8 mouse cellular contexts compared by ENCODE assay signal in the genomic region with DNA sequence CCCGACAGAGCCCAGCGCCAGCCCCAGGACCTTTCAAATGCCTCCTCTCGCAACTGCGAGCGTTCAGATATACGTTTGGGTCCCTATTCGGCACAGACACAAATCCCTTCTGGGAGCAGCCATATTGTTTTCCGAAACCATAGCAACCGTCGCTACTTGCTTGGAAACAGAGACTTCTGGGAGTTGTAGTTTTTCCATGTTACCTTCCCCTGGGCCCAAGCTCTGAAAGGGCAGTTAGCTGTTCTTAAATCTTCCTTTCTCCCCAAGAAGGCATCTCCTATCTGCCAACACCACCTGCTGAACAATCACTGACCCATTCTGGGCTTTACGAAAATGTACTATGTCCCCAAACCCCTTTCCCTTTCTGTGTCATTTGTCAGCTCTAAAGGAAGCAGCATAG. TPM values are rescaled to one million over a fixed set of nuclear protein-coding genes. Genes with fewer than 3 reads are reported as not detected.
A peak's percentile ranks its signal among the peaks of the same experiment; 100 is the strongest.
DNase-seq lines count a peak whose midpoint lies in the region; ATAC-seq and TF ChIP-seq lines count a peak whose summit lies in the region.

No protein-coding gene starts in this region.

- peak overlapping the region; percentile 86 for H3K4me2 ChIP-seq in kidney, embryonic 14.5 days (replicated peaks; ENCODE audit: low read depth, low read length)
- peak overlapping the region; percentile 93 for H3K4me2 ChIP-seq in myocyte (ENCODE audit: low read depth)

- H3K36me3 ChIP-seq in C2C12 (ENCODE audit: control insufficient read depth, insufficient read depth) (peaks cover 13% of the 10 kb centered on the region), myocyte (ENCODE audit: control insufficient read depth, insufficient read depth) (no peaks in the 10 kb centered on the region)
- H3K36me3 ChIP-seq in kidney, embryonic 14.5 days (ENCODE audit: control insufficient read depth, insufficient read depth, low read length): peaks cover 12% of the 10 kb centered on the region; the same call in 1 of the 2 replicates
- no peaks in the 10 kb centered on the region for H3K36me3 ChIP-seq in liver, adult 2 months (ENCODE audit: control insufficient read depth, insufficient read depth, low read length)
- H3K36me3 ChIP-seq in testis, adult 2 months (ENCODE audit: control insufficient read depth, insufficient read depth, low read length): 0 out of 2 replicates have a peak, but pooled peaks cover 2% of the 10 kb centered on the region

- H3ac ChIP-seq in C2C12 (ENCODE audit: control insufficient read depth, insufficient read length, low read depth): peak overlapping the region; percentile 19
- H3ac ChIP-seq in myocyte (ENCODE audit: control insufficient read depth, insufficient read length): no peak overlapping the region

- H3K4me3 ChIP-seq in C2C12 (ENCODE audit: insufficient read depth, poor library complexity, severe bottlenecking) (peak overlapping the region; percentile 8), myocyte (peak overlapping the region; percentile 4)
- peak overlapping the region; percentile 37 for H3K4me3 ChIP-seq in kidney, embryonic 14.5 days (ENCODE audit: low read length)
- H3K4me3 ChIP-seq in liver, adult 2 months (ENCODE audit: insufficient read depth, low read depth, low read length): peak overlapping the region; percentile 69
- peak overlapping the region; percentile 97 for H3K4me3 ChIP-seq in testis, adult 2 months (ENCODE audit: control insufficient read depth, low read depth, low read length)

- H3K4me1 ChIP-seq in kidney, embryonic 14.5 days (ENCODE audit: control insufficient read depth, insufficient read depth, low read length): peaks cover 46% of the 10 kb centered on the region
- H3K4me1 ChIP-seq in liver, adult 2 months (ENCODE audit: control insufficient read depth, insufficient read depth, low read length): peaks cover 24% of the 10 kb centered on the region
- peaks cover 24% of the 10 kb centered on the region for H3K4me1 ChIP-seq in testis, adult 2 months (ENCODE audit: control insufficient read depth, insufficient read depth, low read length)

- H3K27ac ChIP-seq in kidney, embryonic 14.5 days (ENCODE audit: low read depth, low read length): no peak overlapping the region
- no peak overlapping the region for H3K27ac ChIP-seq in liver, adult 2 months (replicated peaks; ENCODE audit: insufficient read depth, low read depth, low read length)
- H3K27ac ChIP-seq in testis, adult 2 months (ENCODE audit: control insufficient read depth, insufficient read depth, low read depth, low read length): peak overlapping the region; percentile 84; the same call in 1 of the 2 replicates

- 7% methylated on average over 11 of the region's 11 CpGs for WGBS in kidney, embryonic 14.5 days
- 5% methylated on average over 11 of the region's 11 CpGs for WGBS in liver, adult 2 months

- H3K79me2 ChIP-seq in C2C12 (ENCODE audit: control insufficient read depth, insufficient read depth): peaks cover 40% of the 10 kb centered on the region
- H3K79me2 ChIP-seq in liver, adult 2 months (ENCODE audit: control insufficient read depth, insufficient read depth, low read length): peaks cover 18% of the 10 kb centered on the region
- peaks cover 31% of the 10 kb centered on the region for H3K79me2 ChIP-seq in myocyte (ENCODE audit: control insufficient read depth, insufficient read depth)

- H3K79me3 ChIP-seq in C2C12 (ENCODE audit: low read depth): peaks cover 33% of the 10 kb centered on the region

- peak; percentile 86 for DNase-seq in adipocyte (ENCODE audit: low spot score)
- DNase-seq in embryo, embryonic 9.5 days (ENCODE audit: extremely low spot score): peak; percentile 75
- peak; percentile 75 to 79 for DNase-seq in heart, adult 9 months (ENCODE audit: low spot score in 2 of 2)
- peak; percentile 82 for DNase-seq in liver, adult 2 months (ENCODE audit: extremely low read depth, low read depth, low spot score)

- no peaks in the 10 kb centered on the region for H3K27me3 ChIP-seq in C2C12 (ENCODE audit: control insufficient read depth, insufficient read depth, insufficient read length)
- peaks cover 39% of the 10 kb centered on the region for H3K27me3 ChIP-seq in kidney, embryonic 14.5 days (ENCODE audit: control insufficient read depth, insufficient read depth, low read length)
- H3K27me3 ChIP-seq in liver, adult 2 months (ENCODE audit: control insufficient read depth, insufficient read depth, low read length): no peaks in the 10 kb centered on the region
- H3K27me3 ChIP-seq in myocyte (ENCODE audit: control insufficient read depth, insufficient read depth, insufficient read length): no peaks in the 10 kb centered on the region
- H3K27me3 ChIP-seq in testis, adult 2 months (ENCODE audit: control insufficient read depth, insufficient read depth, low read length): no peaks in the 10 kb centered on the region

- no peak for TF ChIP-seq CTCF in C2C12 (IDR thresholded peaks at IDR 0.05; ENCODE audit: control insufficient read depth, insufficient read depth, insufficient read length)
- no peak for TF ChIP-seq CTCF in liver, adult 2 months (IDR thresholded peaks at IDR 0.05; ENCODE audit: low read depth, low read length)
- TF ChIP-seq CTCF in testis, adult 2 months (IDR thresholded peaks at IDR 0.05; ENCODE audit: control insufficient read depth, insufficient read depth, insufficient replicate concordance, low read depth, low read length): no peak

- ATAC-seq in kidney, embryonic 14.5 days (ENCODE audit: low FRiP score, low TSS enrichment): peak; percentile 11; the same call in 1 of the 2 replicates

- peak overlapping the region; percentile 37; the same call in 1 of the 2 replicates for H3K9ac ChIP-seq in kidney, embryonic 14.5 days (ENCODE audit: low read depth, low read length)
- H3K9ac ChIP-seq in liver, adult 2 months (ENCODE audit: low read depth, low read length): peak overlapping the region; percentile 63

- no peaks in the 10 kb centered on the region for H3K9me3 ChIP-seq in kidney, embryonic 14.5 days (ENCODE audit: control insufficient read depth, low read length)

- TF ChIP-seq POLR2A in liver, adult 2 months (IDR thresholded peaks at IDR 0.05; ENCODE audit: extremely low read depth, insufficient read depth, low read length): no peak
- TF ChIP-seq POLR2A in myocyte (IDR thresholded peaks at IDR 0.05; ENCODE audit: insufficient read length, low read depth): peak; percentile 7
- no peak for TF ChIP-seq POLR2A in testis, adult 2 months (IDR thresholded peaks at IDR 0.05; ENCODE audit: control insufficient read depth, low read depth, low read length)

TF ChIP-seq in C2C12, 6 proteins besides CTCF, POLR2A, EP300 and RAD21:
- TF ChIP-seq MAX (IDR thresholded peaks at IDR 0.05): no peak
- TF ChIP-seq CEBPB (IDR thresholded peaks at IDR 0.05; ENCODE audit: low read depth): no peak
- TF ChIP-seq MYOG (IDR thresholded peaks at IDR 0.05; ENCODE audit: control insufficient read depth, extremely low read depth, insufficient read length): no peak
- no peak for TF ChIP-seq FOSL1 (IDR thresholded peaks at IDR 0.05; ENCODE audit: insufficient read depth, low read length, poor library complexity, severe bottlenecking)
- TF ChIP-seq MYOD1 (IDR thresholded peaks at IDR 0.05; ENCODE audit: control insufficient read depth, insufficient read length, low read depth): no peak
- no peak for TF ChIP-seq USF1 (IDR thresholded peaks at IDR 0.05; ENCODE audit: low read depth)
TF ChIP-seq in C2C12: peak in this region for 0.

TF ChIP-seq in myocyte, 11 proteins besides CTCF, POLR2A, EP300 and RAD21 (continues in another document):
- TF ChIP-seq SRF (IDR thresholded peaks at IDR 0.05; ENCODE audit: control insufficient read depth, insufficient read length, low read depth): no peak
- TF ChIP-seq TCF12 (IDR thresholded peaks at IDR 0.05; ENCODE audit: insufficient read depth, poor library complexity, severe bottlenecking): no peak
- no peak for TF ChIP-seq POLR2AphosphoS2 (IDR thresholded peaks at IDR 0.05; ENCODE audit: insufficient read length, low read depth)
- no peak for TF ChIP-seq TCF3 (IDR thresholded peaks at IDR 0.05; ENCODE audit: insufficient read length, low read depth)
- no peak for TF ChIP-seq USF1 (IDR thresholded peaks at IDR 0.05; ENCODE audit: low read depth)
- no peak for TF ChIP-seq E2F4 (IDR thresholded peaks at IDR 0.05; ENCODE audit: insufficient read depth)
- no peak for TF ChIP-seq MYOG (IDR thresholded peaks at IDR 0.05; ENCODE audit: control insufficient read depth in 1 of 3, insufficient read depth in 1 of 3, insufficient read length in 2 of 3, low read depth in 2 of 3)

RNA-seq across cellular contexts. Expression of a gene that starts 5.2 kb away (rescaled TPM):
- polyA plus RNA-seq in C2C12 (2012; fragmentation: generic; extraction: Trizol) (168 TPM), myocyte (2012; fragmentation: generic; extraction: Trizol) (130 TPM)
- polyA plus RNA-seq in kidney, embryonic 14.5 days (2014; fragmentation: Nextera tagmentation; extraction: Ambion mirVana): 6.9 and 8.0 TPM in 2 replicates
- 27.3 and 27.5 TPM in 2 replicates for total RNA-seq in liver, adult 2 months (2014; rRNA removed)
- 35.2 and 40.5 TPM in 2 replicates for polyA plus RNA-seq in liver, adult 2 months (2012; rRNA removed)
- polyA plus RNA-seq in testis, adult 2 months (2012; rRNA removed): 7.6 and 7.9 TPM in 2 replicates

RNA-seq across cellular contexts. Expression of a gene that starts 12.0 kb away (rescaled TPM):
- polyA plus RNA-seq in C2C12 (2012; fragmentation: generic; extraction: Trizol) (73.8 TPM), myocyte (2012; fragmentation: generic; extraction: Trizol) (58.4 TPM)
- 41.5 and 55.7 TPM in 2 replicates for polyA plus RNA-seq in kidney, embryonic 14.5 days (2014; fragmentation: Nextera tagmentation; extraction: Ambion mirVana)
- total RNA-seq in liver, adult 2 months (2014; rRNA removed): 0.94 and 1.0 TPM in 2 replicates
- 1.1 and 1.5 TPM in 2 replicates for polyA plus RNA-seq in liver, adult 2 months (2012; rRNA removed)
- polyA plus RNA-seq in testis, adult 2 months (2012; rRNA removed): 2.9 and 3.1 TPM in 2 replicates

RNA-seq across cellular contexts. Expression of a gene that starts 12.4 kb away (rescaled TPM):
- polyA plus RNA-seq in C2C12 (2012; fragmentation: generic; extraction: Trizol) (7.6 TPM), myocyte (2012; fragmentation: generic; extraction: Trizol) (9.4 TPM)
- polyA plus RNA-seq in kidney, embryonic 14.5 days (2014; fragmentation: Nextera tagmentation; extraction: Ambion mirVana): 3.4 and 5.1 TPM in 2 replicates
- 0.37 and 0.81 TPM in 2 replicates for total RNA-seq in liver, adult 2 months (2014; rRNA removed)
- polyA plus RNA-seq in liver, adult 2 months (2012; rRNA removed): 0.76 and 0.96 TPM in 2 replicates
- 13.1 and 14.8 TPM in 2 replicates for polyA plus RNA-seq in testis, adult 2 months (2012; rRNA removed)

RNA-seq across cellular contexts. Expression of a gene that starts 14.8 kb away (rescaled TPM):
- polyA plus RNA-seq in C2C12 (2012; fragmentation: generic; extraction: Trizol) (98.0 TPM), myocyte (2012; fragmentation: generic; extraction: Trizol) (75.2 TPM)
- polyA plus RNA-seq in kidney, embryonic 14.5 days (2014; fragmentation: Nextera tagmentation; extraction: Ambion mirVana): 99.3 and 101 TPM in 2 replicates
- total RNA-seq in liver, adult 2 months (2014; rRNA removed): 3.4 and 3.6 TPM in 2 replicates
- 16.6 and 20.3 TPM in 2 replicates for polyA plus RNA-seq in liver, adult 2 months (2012; rRNA removed)
- polyA plus RNA-seq in testis, adult 2 months (2012; rRNA removed): 827 and 879 TPM in 2 replicates

RNA-seq across cellular contexts. Expression of a gene that starts 32.2 kb away (rescaled TPM):
- polyA plus RNA-seq in C2C12 (2012; fragmentation: generic; extraction: Trizol): 24.1 TPM
- polyA plus RNA-seq in kidney, embryonic 14.5 days (2014; fragmentation: Nextera tagmentation; extraction: Ambion mirVana): 22.2 and 23.7 TPM in 2 replicates
- 12.4 and 15.4 TPM in 2 replicates for total RNA-seq in liver, adult 2 months (2014; rRNA removed)
- polyA plus RNA-seq in liver, adult 2 months (2012; rRNA removed): 49.1 and 53.8 TPM in 2 replicates
- 33.6 TPM for polyA plus RNA-seq in myocyte (2012; fragmentation: generic; extraction: Trizol)
- 12.7 TPM in 2 replicates for polyA plus RNA-seq in testis, adult 2 months (2012; rRNA removed)

Comparison
In these comparisons a context has a peak if more than half of its experiments do, and no peak if none do; other contexts are left out.
1. H3K4me3 ChIP-seq: peak in every context shown above with its lines; median percentile 97 in testis, adult 2 months; 69 in liver, adult 2 months; 37 in kidney, embryonic 14.5 days; 8 in C2C12; 4 in myocyte.
2. RNA of a gene that starts 12.0 kb away (polyA plus RNA-seq): 73.8 TPM in C2C12 (single experiment), 58.4 TPM in myocyte (single experiment) and 41.5 to 55.7 TPM in kidney, embryonic 14.5 days; 2.9 to 3.1 TPM in testis, adult 2 months and 1.1 to 1.5 TPM in liver, adult 2 months; every median in the first group is over 10 times any median in the second.
3. Peak in every context shown above with its lines, with median percentiles within 50 percentile points of each other: DNase-seq.